Mouse (Mus musculus) midbrain, embryonic 12.5 days (tissue): ENCODE data around the gene Pus7. TPM values are rescaled to one million over a fixed set of nuclear protein-coding genes. Genes with fewer than 3 reads are reported as not detected.
"Not testable (repeated sequence)": the region's sequence is repeated elsewhere in the genome, so short reads cannot be mapped to it uniquely, and the experiment has no call there.

Source experiments
- ATAC-seq: fragments of 200-750 bp; cut with Nextera tagmentation; 2 replicates; pipeline ENCODE4 v1.8.0; 2017; ENCODE audit warnings: low read depth, moderate TSS enrichment, moderate library complexity; ENCODE audit not compliant: low FRiP score
- H3K27ac ChIP-seq: fragments of 300-500 bp; sonication (generic); replicated peaks from 2 replicates; pipeline ENCODE4 v1.5.1; 2016; ENCODE audit warnings: mild to moderate bottlenecking
- H3K27me3 ChIP-seq: fragments of 300-500 bp; sonication (generic); 2 replicates; pipeline ENCODE4 v1.6.1; 2016; ENCODE audit warnings: mild to moderate bottlenecking
- H3K36me3 ChIP-seq: fragments of 300-500 bp; sonication (generic); 2 replicates; pipeline ENCODE4 v1.6.1; 2016
- H3K4me1 ChIP-seq: fragments of 300-500 bp; sonication (generic); 2 replicates; pipeline ENCODE4 v1.6.1; 2016
- H3K4me2 ChIP-seq: fragments of 300-500 bp; sonication (generic); replicated peaks from 2 replicates; pipeline ENCODE4 v1.6.1; 2016; ENCODE audit warnings: mild to moderate bottlenecking, moderate library complexity
- H3K4me3 ChIP-seq: fragments of 300-500 bp; sonication (generic); 2 replicates; pipeline ENCODE4 v1.5.1; 2016; ENCODE audit warnings: mild to moderate bottlenecking
- H3K9ac ChIP-seq: fragments of 300-500 bp; sonication (generic); replicated peaks from 2 replicates; pipeline ENCODE4 v1.6.1; 2016; ENCODE audit warnings: mild to moderate bottlenecking, moderate library complexity
- H3K9me3 ChIP-seq: fragments of 300-500 bp; sonication (generic); 2 replicates; pipeline ENCODE4 v1.6.1; 2016; ENCODE audit warnings: mild to moderate bottlenecking
- WGBS: fragments of 180-500 bp; shearing (Covaris S2); methylation state at CpG from one replicate; pipeline ENCODE4 v1.1.7; 2016; 5-methylcytosine and 5-hydroxymethylcytosine counted together
- polyA plus RNA-seq: library from polyadenylated mRNA; unstranded; fragments of >200 nt; fragmentation: Nextera tagmentation; extraction: Ambion mirVana; gene quantifications from 2 replicates; pipeline ENCODE4 v1.2.1, GENCODE M21; 2016

Pus7 gene
- polyA plus RNA-seq, 1 experiment from 2014 or later, result 26.2 TPM

- Histone ChIP-seq H3K4me1 (no peaks in the 10 kb centered on the region), H3K4me2 (no peak overlapping the region)
These were observed 73.8 kb downstream of the Pus7 start for GRCm38 (mm10) chr5:23709661-23710060.

GRCm38 (mm10) chr5:23706601-23707597 lies 76.6 kb downstream of the Pus7 start:
- not testable (repeated sequence) for H3K9ac ChIP-seq, H3K27ac ChIP-seq, H3K4me1 ChIP-seq, H3K4me3 ChIP-seq, H3K4me2 ChIP-seq, ATAC-seq, H3K27me3 ChIP-seq
- peaks cover 60% of the 10 kb centered on the region for H3K9me3 ChIP-seq
- H3K36me3 ChIP-seq, result peaks cover 71% of the 10 kb centered on the region
- 98% methylated on average over 31 of the region's 34 CpGs for WGBS

More at GRCm38 (mm10) chr5:23709661-23710060, 73.8 kb downstream of the Pus7 start:
- Histone ChIP-seq H3K27me3 (no peaks in the 10 kb centered on the region), H3K27ac (no peak overlapping the region), H3K36me3 (peaks cover 45% of the 10 kb centered on the region), H3K4me3 (no peak overlapping the region), H3K9ac (no peak overlapping the region), H3K9me3 (peaks cover 37% of the 10 kb centered on the region)
- 92% methylated on average over 1 of the region's 1 CpGs for WGBS
- no peak for ATAC-seq

- 91% methylated on average over 1 of the region's 1 CpGs for WGBS
- H3K4me1 ChIP-seq, result no peaks in the 10 kb centered on the region
- no peaks in the 10 kb centered on the region for H3K27me3 ChIP-seq
- H3K4me3 ChIP-seq, result no peak overlapping the region
- ATAC-seq, result no peak
- peaks cover 36% of the 10 kb centered on the region for H3K9me3 ChIP-seq
- H3K9ac ChIP-seq, result no peak overlapping the region
- H3K36me3 ChIP-seq, result peaks cover 47% of the 10 kb centered on the region
- no peak overlapping the region for H3K4me2 ChIP-seq
- no peak overlapping the region for H3K27ac ChIP-seq
These were observed 86.1 kb downstream of the Pus7 start for GRCm38 (mm10) chr5:23697457-23697856.

Other genes with a start within 250 kb of the Pus7 start
- 77.3 and 78.2 TPM in 2 replicates for gene Srpk2, start 99.1 kb downstream of the Pus7 start, polyA plus RNA-seq
- 38.9 and 39.3 TPM in 2 replicates for gene Rint1, start 4.0 kb upstream of the Pus7 start, polyA plus RNA-seq
- 117 and 119 TPM in 2 replicates for gene Tomm7, start 60.5 kb upstream of the Pus7 start, polyA plus RNA-seq
- gene Fam126a, start 247.0 kb upstream of the Pus7 start, polyA plus RNA-seq, result 46.0 and 47.4 TPM in 2 replicates